Mouse (Mus musculus) large intestine, adult 2 months (tissue): ENCODE measurements at regions not wholly inside any gene's neighbourhood (a gene's known extent, or its start where the extent isn't known, plus 50 kb on each side); places are given as distances from the start of the nearest gene placed in this dataset.

Experiments
- DNase-seq: peaks from one replicate; pipeline ENCODE4 v3.0.0-alpha.2; 2012; ENCODE audit warnings: low read depth, low spot score
- whole genome bisulfite sequencing: fragments of 180-500 bp; shearing (Covaris S2); methylation state at CpG from one replicate; pipeline ENCODE4 v1.1.7; 2018; 5-methylcytosine and 5-hydroxymethylcytosine counted together

DNA sequence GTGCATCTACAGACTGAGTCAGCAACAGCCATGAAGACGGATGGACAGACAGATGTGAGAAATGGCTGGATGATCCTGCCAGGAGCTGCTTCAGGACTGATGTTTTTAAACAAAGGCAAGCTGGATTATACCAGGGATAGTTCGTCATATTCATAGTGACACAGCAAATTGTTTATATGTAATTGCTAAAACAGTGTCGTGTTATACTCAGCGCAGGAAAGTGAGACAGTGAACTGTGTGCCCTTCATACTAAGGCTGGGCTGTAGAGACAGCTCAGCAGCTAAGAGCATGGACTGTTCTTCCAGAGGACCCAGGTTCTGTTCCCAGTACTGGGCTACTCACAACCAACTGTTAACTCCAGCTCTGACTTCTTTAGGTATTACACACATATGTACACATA is 199.2 kb upstream of the Tgfbr2 start:
- no peak for DNase-seq
- 70% methylated on average over 4 of the region's 4 CpGs for WGBS

DNA sequence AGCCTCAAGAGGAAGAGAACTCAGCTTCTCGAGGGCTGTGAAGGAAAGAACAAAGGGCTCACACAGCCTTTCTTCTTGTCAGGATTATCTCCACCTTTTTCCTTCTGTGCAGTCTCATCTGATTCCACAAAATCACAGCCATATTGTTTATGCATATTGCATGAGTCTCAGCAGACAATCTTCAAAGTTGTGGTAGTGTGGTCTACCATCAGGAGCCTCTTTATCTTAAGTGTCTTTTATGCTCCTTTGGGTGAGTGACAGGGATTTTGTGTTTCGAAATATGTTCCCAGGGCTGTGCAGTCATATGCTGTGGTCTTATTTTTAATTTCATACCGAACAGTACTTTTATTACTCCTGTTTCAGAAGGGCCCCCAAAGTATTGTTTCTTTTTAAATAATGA is 198.2 kb upstream of the Tgfbr2 start:
- WGBS = 73% methylated on average over 3 of the region's 3 CpGs
- DNase-seq = no peak

DNA sequence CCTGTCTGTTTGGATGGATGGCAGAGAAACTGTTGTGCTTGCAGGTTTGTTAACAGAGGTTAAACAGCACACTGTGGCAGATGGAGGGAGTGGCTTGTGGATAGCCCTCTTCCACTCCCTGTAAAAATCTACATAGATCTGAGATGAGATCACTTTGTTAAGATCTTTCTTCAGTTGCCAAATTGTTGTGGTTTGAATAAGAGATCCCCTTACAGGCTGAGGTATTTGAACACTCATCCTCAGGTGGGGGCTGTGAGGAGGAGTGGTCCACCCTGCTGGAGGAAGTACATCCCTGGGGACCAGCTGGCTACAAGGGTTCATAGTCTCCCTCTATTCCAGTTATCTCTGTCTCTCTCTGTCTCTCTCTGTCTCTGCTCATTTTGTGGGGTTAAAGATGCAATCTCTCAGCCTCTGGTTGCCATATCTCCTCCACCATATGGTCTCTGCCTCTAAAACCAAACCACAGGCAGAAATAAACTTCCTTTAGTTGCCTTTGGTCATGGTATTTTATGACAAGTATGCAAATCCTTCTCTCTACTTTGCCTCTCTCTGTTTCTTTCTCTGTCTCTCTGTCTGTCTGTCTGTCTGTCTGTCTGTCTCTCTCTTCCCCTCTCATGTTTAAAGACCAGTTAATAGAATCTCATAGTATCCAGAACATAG is 194.0 kb upstream of the Tgfbr2 start:
- no peak for DNase-seq

DNA sequence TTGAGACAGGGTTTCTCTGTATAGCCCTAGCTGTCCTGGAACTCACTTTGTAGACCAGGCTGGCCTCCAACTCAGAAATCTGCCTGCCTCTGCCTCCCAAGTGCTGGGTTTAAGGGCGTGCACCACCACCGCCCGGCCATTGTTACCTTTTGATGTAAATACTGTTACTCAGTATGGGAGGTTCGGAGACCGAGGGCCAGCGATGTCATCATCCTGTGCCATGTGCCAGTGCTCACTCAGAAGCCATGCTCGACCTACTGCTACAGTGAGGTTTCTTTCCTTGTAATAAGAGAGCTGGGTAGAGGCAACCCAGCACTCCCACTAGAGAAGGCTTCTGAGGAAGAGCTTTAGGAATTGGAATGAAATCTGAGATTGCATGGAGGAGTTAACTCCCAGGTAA is 191.6 kb upstream of the Tgfbr2 start:
- DNase-seq = no peak
- WGBS = 92% methylated on average over 7 of the region's 7 CpGs

DNA sequence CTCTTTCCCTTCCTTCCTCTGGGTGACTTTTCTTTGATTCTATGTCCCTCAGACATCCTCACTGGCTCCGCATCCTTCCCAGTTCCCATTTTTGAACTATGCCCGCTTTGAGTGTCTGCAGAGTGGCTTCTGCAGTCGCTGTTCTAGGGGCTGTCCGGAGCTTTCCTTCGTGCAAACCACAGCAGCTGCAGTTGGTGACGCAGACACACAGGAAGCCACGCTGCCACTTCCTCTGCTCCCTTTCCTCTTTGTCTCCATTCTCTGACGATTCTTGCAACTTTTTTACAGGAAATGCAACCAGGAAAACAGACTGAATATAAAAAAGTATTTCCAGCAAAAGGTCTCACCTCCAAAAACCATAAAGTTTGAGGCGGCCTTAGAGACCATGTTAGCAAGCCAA is 191.0 kb upstream of the Tgfbr2 start:
- WGBS = 72% methylated on average over 9 of the region's 9 CpGs
- DNase-seq = no peak

DNA sequence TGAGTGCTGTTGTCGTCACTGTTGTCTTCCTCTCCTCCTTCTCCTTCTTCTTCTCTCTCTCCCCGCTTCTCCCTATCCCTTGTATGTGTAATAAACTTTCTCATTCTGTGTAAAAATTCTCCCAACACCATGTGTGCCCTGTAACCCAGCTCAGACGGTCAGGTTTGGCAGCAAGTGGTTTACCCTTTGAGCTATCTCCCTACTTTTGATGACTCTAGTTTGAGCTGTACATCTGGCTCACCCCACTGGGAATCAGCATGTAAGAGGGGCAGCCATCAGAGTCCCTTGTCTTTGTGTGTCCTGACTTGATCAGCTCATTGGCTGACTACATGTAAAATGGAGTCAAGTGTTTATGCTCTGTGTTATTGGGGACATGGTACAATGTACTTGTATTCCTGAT is 190.5 kb upstream of the Tgfbr2 start:
- no peak for DNase-seq
- 86% methylated on average over 3 of the region's 3 CpGs for WGBS

DNA sequence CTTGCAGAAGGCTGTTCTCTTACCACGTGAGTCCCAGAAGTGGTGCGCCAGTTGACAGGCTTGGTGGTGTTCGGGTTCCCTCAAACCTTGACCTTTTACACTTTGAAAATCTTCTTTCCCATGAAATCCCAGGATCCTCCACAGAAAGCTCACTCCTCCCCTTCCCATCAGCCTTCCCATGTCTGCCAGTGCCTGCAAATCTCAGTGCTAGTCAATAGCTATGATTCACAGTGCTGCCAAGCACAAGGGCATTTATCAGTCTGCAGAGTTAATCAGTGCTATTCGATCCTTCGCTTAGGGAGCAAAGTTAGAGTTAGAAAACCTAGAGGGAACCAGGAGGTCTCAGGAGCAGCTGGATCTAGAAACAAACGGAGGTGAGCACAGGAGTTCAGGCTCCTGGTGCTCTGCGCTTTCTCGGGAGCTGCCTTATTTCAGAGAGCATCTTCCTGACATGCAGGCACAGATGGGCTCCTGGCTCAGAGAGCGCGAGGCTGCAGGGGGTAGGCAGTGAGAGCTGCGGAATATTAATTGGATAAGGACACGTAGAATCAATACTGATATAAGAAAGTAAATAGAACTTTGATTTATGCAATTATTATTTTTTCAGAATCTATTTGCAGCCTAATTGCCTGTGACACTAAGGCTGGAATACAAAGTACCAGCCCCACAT is 190.0 kb upstream of the Tgfbr2 start:
- no peak for DNase-seq
- 87% methylated on average over 12 of the region's 12 CpGs for WGBS

DNA sequence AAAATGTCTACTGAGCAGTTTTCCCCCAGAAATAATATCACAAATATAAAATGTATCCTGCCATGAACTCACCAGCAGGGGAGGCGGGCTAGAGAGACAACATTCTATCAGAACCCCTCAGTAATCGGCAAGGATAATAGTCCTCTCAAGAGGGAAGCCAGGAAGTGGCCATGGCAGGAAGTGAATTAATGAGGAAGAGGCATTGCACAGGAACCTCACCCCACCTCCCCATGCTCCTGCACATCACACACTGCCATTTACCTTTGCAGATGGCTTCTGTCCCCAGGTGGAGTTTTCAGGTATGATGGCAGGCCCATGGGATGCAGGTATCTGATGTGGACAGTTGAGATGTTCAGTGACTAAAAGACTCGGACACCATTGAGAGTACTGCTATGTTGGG is 185.9 kb upstream of the Tgfbr2 start:
- DNase-seq = no peak
- WGBS = 88% methylated on average over 3 of the region's 3 CpGs

DNA sequence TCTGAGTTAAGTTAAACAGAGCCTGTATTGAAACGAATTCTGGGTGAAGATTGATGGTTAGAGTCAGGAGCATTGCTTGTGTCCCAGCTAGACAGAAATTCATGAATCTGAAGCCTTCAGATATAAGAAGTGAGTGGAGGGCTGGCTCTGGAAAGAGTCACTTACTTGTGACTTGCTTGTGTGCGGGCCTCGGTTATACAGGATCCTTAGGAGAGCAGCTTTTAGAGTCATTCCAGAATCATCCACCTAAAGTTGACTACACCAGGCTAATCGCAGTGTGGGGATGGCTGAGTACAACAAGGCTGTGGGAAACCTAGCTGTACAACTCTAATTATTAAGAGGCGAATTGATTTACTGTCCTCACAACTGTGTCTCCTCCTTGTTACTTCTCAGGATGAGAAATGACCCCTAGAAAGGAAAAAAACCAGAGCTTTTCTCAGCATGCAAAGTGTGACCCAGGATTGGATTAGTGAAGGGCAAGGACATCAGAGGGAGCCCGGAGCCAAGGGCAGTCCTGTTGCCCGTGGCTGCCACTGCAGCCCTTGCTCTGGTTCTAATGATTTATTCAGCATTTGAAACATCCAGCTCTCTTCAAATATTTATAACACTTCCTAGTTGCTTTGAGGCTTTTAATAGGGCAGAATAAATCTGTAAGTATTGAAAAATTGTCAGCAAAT is 179.0 kb upstream of the Tgfbr2 start:
- no peak for DNase-seq
- 83% methylated on average over 7 of the region's 7 CpGs for WGBS

DNA sequence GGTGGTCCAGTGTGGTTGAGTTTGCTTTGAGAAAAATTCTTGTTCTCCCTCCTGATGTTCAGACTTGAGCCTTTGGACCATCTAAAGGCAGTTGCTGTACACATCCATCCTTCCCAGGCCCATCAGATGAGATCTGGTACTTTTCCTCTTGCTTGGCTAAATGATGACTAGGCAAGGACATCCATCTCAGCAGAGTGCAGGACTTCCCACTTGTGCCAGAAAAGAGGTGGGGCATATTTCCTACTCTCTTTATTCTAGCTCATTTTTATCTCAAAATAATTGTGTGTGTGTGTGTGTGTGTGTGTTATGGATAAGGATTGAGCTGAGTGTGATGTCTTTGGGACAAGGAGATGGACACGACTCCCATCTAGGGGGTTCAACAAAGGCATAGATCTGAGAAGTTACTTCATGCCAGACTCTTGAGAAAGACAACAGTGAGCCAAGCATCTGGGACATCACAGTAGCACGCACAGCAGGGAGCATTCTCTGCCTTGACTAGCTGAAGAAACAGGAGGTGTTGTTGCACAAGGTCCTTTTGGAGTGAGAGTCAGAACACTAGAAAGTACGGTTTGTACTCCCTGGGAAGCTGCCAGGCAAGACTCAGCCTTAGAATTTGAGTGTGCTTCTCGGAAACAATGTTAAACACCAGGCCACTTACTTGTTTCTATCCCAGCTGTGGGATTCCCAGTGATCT is 177.8 kb upstream of the Tgfbr2 start:
- 67% methylated on average over 4 of the region's 4 CpGs for WGBS
- DNase-seq = no peak

DNA sequence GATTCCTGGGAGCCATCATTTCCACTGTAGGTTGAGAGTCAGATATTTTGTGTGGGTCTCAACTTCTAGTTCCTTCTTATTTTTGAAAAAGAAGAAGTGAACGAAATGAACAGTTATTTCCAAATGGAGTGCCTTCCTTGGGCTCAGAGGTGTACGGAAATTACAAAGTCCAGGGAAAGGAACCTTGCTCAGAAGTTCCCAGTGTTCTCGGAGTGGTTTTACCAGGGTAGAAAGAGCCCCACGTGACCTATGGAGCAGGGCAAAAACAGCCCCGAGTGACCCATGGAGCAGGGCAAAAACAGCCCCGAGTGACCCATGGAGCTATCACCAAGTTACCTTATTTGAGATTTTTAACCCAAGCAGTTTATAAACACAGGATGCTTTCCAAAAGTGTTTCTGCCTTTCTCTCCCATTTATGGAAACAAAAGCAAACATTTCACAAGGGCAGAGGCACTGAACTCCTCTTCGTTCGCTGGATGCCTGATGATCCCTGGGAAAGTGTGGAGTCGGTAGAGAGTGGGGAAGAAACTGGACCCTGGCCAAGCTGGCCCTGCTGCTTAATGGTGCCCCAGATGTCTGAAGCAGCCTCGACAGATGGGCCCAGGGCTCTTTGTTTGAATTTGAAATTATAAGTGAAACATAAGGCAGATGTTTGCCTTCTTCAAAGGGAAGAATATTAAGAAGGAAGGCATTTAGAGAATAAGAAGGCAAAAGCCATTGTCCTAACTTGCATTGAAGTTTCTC is 175.8 kb upstream of the Tgfbr2 start:
- WGBS = 45% methylated on average over 10 of the region's 10 CpGs
- no peak for DNase-seq

DNA sequence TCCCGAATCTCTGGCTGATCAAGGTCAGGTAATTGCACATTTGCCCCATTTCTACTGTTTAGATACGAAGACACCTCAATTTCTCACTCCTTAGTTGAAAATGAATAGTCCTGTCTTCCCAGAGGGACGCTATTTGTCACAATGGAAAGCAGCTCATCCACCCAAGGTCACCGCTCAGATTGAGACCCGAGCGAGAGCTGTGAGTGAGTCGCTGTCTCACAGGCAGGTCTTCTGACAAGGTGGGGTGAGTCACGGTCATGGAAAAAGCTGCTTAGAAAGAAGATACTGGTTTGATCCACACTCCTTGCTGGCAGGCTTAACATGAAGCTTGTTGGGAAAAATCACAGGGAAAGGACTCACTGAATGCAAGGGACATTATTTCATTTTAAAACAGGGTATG is 171.9 kb upstream of the Tgfbr2 start:
- no peak for DNase-seq
- 90% methylated on average over 8 of the region's 8 CpGs for WGBS

DNA sequence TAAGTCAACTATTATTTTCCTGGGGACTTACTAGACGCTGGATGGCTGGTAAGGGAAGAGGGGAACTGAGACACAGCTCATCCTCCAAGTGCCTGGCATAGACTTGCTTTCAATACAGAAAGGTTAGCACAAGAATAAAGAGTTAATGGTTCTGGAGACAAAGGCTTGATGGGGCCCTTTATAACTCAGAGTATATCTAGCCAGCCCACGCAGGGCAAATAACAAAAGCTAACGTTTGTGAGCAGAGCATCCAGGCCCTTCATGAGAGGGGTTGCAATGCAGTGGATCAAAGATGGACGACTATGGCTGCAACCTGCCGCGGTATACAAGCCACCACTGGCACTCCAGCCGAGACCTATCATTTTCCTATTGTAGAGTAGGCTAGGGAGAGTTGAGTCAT is 171.3 kb upstream of the Tgfbr2 start:
- WGBS = 92% methylated on average over 7 of the region's 7 CpGs
- DNase-seq = no peak

DNA sequence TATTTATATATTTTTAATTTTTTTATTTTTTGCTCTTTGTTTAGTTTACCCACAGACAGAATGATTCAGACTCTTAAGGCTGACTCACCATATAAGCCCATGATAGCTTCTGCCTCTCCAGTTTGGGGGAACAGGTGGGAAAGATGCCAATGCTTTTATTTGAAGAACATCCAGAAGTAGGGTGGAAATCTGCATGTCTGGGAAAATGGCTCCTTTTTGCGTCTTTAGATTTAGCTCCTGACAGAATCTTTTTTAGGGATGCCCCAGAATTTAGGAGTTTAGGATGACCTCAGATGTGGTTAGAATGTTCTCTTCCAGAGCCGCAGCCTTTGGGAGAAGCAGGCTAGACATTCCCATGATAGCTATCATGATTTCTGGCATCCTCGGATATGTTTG is 167.9 kb upstream of the Tgfbr2 start:
- no peak for DNase-seq
- 76% methylated on average over 3 of the region's 3 CpGs for WGBS

DNA sequence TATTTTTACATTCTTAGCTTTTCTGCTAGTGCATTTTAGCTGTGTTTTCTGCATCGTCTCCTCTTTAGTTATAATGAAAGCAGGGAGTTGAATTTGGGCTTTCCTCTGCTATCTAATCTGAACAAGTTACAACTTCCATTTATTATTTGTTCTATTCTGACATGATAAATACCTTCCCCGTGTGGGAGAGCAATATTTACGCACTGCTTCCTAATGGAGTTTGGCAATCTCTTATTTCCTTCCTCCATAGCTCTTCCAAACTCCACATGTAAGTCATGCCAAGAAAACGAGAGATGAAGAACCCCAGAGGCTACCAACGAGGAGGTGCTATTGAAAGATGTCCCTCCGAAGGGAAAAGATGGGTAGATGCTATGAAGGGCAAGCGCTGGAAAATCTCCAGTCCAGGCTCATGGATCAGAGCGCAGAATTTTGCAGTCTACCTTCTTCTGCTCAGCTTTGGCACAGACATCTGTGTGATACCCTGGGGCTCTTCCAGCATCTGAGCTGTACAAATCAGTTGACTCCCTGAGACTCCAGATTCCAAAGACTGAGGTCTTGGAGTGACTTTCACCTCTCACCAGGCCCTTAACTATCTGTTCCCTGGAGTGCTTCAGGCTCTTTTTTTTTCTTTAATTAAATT is 167.4 kb upstream of the Tgfbr2 start:
- no peak for DNase-seq
- WGBS = 61% methylated on average over 8 of the region's 8 CpGs

DNA sequence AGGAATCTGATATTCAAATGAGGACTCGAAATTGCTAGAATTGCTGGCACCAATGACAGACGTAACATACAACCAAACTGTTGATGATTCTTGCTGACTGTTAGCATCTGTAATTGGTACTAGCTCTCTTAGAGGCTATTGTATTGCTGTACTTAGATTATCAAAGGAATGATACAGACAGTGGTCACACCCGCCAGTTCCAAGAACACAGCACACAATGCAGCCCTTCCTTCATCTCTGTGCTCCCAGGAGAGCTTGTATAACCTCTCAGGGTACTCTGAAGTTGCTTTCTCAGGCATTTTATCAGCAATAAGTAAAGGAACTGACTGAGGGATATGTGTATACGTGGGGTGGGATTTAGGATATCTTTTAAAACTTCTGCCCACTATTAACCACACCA is 166.8 kb upstream of the Tgfbr2 start:
- 74% methylated on average over 4 of the region's 4 CpGs for WGBS
- no peak for DNase-seq

DNA sequence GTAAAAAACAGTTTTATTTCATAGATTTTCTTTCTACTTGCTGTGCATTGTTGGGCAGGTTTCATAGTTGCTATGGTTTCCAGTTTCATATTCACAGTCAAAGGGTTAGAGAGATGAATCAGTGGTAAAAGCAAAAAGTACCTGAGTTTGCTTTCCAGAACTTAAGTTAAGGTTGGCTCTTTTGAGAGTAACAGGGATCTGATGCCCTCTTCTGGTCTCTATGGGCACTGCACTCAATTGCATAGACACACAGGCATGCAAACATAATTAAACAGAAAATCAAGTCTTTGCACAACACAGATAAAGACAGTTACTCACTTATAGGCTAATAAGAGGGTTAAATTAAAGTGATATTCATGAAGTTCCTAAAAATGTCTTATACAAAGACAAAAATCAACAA is 165.8 kb upstream of the Tgfbr2 start:
- no peak for DNase-seq

DNA sequence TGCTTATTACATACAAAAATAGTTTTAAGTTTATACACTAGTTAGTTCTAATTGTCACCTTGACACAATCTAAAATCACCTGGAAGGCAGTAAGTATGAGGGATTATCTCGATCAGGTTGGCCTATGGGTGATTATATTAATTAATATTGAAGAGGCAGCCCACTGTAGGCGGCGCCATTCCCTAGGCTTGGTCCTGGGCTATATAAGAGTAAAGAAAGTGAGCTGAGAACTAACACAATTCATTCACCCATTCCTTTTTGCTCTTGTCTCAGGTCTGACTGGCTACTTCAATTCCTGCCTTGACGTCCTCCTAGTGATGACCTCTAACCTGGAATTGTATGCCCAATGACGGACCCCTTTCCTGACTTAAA is 163.6 kb upstream of the Tgfbr2 start:
- no peak for DNase-seq
- 95% methylated on average over 5 of the region's 5 CpGs for WGBS

DNA sequence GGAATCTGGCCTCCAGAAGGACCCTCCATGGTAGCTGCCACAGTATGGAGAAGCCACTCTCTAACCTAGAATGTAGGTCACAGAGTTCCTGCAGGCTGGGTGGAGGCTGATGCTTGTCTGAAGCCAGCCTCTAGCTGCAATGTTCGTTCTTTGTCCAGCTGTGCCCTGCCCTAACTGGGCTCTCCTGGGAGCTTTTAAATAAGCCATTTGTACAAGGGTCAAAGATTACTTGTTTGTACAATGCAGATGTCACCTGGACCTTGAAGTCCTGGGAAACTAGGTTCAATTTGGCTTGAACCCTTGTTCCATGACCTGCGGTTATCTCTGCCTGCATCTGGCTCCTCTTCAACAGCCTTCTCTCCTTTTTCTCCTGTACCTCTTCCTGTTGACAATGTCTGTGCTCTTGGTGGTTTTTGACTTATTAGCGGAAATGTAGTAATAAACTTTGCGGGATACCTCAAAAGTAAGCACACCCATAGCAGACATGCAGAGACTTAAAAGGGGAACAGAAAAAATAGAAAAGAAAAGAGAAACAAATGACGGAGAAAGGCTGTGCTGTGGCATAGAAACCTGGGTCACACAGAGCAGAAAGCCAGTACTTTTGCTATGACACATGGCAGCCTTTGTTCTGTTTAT is 163.1 kb upstream of the Tgfbr2 start:
- WGBS = 57% methylated on average over 5 of the region's 5 CpGs
- DNase-seq = no peak
